In the genomic region with DNA sequence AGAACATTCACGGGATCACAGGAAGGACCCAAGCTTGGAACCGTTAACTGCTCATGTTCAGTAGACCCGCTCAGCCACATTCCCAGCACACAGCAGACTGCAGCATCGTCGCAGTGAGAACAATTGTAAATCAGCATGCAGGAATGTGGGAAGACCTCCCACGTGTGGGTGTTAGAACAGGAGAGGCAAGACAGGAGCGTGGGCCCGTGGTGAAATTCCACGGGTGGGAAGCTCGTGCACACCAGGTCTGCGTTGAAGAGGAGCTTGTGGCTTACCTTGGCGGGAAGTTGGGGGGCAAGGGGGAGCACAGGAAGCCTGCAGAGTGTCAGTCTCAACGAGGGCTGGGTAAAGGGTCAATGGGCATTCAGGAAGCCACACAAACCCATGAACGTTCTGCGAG, we compare ENCODE assay signal across 11 mouse cellular contexts.
DNase-seq lines count a peak whose midpoint lies in the region; ATAC-seq lines count a peak whose summit lies in the region.
"Had no signal": no experiment of that assay in that cellular context is flagged by ENCODE, and none has a peak within 500 bp of the region (broad histone marks: within the 10 kb centered on the region; RNA-seq: fewer than 3 reads in every experiment).

No protein-coding gene starts in this region.

- intact Hi-C loops in left cerebral cortex, postnatal 10 days (cut with DNase I), result no loop called here

- DNase-seq in left cerebral cortex, adult 11 months (ENCODE audit: low spot score), result peak; percentile 59
- no peak for DNase-seq in left cerebral cortex, postnatal 10 days (ENCODE audit: extremely low spot score in 1 of 2, low spot score in 2 of 2)
- peak; percentile 76 for DNase-seq in brain, adult 2 months (ENCODE audit: low read depth, low spot score)
- DNase-seq in layer of hippocampus, postnatal 10 days (ENCODE audit: low spot score in 2 of 2), result peak; percentile 19 to 22
- DNase-seq in right cerebral cortex, postnatal 10 days (ENCODE audit: low spot score in 2 of 2), result peak; percentile 57 to 64
- no peak for DNase-seq in neural tube, embryonic 10.5 days (ENCODE audit: extremely low spot score, low spot score)
- no peak for DNase-seq in kidney, postnatal 25 days
- DNase-seq: adrenal gland, postnatal 36 days; B cell, adult 2 months; liver, embryonic 13.5 days had no signal

- no peak for ATAC-seq in erythroblast, adult 5-6 weeks (replicated peaks; ENCODE audit: low FRiP score, poor library complexity, severe bottlenecking)

Comparison
In these comparisons a context has a peak if more than half of its experiments do, and no peak if none do; other contexts are left out.
1. DNase-seq: peak in left cerebral cortex, adult 11 months (single experiment), brain, adult 2 months (single experiment), layer of hippocampus, postnatal 10 days (2 of 2) and right cerebral cortex, postnatal 10 days (2 of 2); none in left cerebral cortex, postnatal 10 days (0 of 2), neural tube, embryonic 10.5 days (single experiment) and kidney, postnatal 25 days (0 of 2).